Mouse (Mus musculus) thymus, postnatal 14 days (tissue): ENCODE data around the gene Pex14.

Experiments
- DNase-seq: peaks from one replicate; pipeline ENCODE4 v3.0.0; 2021

The Pex14 gene

GRCm38 (mm10) chr4:149055847-149056246 is 43.8 kb downstream of the Pex14 start:
- DNase-seq: no peak

DNA sequence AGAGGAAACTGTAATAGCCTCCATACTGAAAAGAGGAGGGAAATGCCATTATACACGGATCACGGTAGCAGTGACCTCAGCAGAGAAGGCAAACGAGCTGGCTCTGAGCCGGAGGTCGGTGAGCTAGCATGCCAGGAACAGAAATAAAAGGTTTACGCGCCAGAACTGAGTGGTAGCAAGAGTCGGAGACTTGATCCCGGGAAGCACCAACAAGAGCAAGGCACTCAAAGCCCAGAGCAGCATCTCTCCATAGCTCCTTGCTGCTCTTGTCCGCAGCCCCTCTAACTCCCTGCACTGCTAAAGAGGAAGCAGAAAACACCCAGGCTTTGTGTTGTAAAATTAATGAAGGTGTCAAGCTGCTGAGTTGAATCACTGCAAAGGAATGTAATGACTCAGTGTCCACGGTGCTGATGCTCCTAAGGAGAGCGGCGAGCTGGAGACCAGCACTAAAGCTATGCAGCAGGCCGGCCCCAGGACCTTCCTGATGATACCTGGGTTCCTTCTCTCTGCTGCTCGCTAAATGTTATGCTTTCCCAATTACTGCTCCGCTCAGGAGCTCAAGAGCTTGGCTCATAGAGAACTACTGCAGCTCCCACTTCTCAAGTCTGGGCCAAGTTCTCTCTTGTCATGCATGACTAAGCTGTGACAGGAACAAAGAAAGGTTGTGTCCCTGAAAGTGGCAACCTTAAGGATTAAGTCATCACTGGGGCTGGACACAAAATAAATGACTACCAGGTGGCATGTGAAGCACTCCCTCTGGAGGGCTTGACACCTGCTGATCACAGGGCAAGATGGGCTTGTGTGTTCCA is 50.1 kb downstream of the Pex14 start:
- DNase-seq: no peak

- DNase-seq: peak; percentile 44
Observed at GRCm38 (mm10) chr4:149048625-149049228, 50.9 kb downstream of the Pex14 start.

GRCm38 (mm10) chr4:149047360-149047759 is 52.3 kb downstream of the Pex14 start:
- DNase-seq: peak; percentile 19

- DNase-seq: no peak
Observed at GRCm38 (mm10) chr4:149045885-149046284, 53.8 kb downstream of the Pex14 start.

DNA sequence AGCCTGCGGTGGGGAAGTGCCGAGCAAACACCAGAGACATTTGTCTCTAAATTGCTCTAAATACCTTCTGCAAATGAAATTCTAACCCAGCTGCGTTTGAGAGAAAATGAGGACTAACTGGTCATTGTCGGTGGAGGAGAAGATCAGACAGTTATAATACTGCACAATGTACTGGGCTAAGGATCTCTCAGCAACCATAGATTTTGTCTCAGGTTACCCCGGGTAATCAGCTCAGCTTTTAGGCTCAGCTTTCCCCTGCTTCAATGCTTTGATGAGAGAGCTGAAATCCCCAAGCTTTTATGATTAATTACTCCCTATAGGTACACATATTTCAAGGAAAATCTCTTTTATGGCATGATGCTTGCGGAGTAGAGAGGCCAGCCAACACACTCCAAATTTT is 59.4 kb downstream of the Pex14 start:
- no peak for DNase-seq

DNA sequence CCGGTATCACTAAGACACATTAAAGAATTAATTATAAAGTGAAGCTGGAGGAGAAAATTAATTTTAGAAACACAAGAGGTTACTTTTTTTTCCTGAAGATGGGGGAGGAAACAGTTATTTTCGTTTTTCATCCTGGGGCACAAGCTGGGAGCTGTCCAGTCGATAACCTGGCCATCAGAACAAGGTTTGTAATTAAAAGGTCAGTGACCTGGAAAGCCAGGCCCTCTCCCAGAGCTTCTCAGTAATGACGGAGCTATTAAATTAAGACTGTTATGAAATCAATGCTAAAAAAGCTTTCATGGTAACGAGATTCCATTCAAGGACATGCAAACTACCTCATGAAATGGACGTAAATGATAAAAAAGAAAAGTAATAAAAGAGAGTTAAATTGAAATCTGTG is 62.0 kb downstream of the Pex14 start:
- no peak for DNase-seq

- peak; percentile 30 for DNase-seq
Observed at GRCm38 (mm10) chr4:149036592-149036991, 63.1 kb downstream of the Pex14 start.

DNA sequence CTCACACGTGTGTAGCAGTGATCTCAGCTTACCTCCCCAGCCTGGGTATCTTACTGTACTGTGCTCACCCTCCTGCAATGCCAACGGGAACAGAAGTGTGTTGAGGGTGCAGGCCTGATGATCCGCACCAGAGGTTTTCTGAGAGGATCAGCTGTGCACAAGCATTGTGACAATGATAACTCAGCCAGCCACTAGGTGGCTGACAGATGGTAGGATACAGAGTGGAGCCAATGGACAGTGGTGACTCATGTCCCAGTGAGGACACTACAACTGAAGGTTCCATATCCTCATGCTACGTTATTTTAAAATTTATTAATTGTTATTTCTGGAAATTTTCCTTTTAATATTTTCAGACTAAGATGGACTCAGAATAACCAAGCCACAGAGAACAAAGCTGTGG is 68.2 kb downstream of the Pex14 start:
- DNase-seq: no peak

DNA sequence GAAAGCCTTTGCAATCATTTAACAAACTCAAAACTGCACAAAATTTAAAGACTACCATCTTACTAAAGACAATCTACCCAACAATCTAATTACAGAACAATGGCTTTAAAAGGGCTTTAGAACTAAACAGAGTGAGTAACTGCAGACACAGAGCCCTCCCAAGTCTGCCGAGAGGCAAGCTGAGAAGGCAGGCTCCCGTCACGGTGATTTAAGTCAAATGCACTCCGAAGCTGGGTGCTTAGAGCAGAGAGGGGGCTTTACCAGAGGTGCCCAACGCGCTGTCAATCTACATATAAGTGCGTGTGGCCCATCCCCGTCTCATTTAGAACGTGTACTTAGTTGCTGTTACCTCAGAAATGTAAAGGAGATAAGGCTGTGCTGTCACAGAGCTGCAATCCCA is 72.1 kb downstream of the Pex14 start:
- no peak for DNase-seq

DNA sequence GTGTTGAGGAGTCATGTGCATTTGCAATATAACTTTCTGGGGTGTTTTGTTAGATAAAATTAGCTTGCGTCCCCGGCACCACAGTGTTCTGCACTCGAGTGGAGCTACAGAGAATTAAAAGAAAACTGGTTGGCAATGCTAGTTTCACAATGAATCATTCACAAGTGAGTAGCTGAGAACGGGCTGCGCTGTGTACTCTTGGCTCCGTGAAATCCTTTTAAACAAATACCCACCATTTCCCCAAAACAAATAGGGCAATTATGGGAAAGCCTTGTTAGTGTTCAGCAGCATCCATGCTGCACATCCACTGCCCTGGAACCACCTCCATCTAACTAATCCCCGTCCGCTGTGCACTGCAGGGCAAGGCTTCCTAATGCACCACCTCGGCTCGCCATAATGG is 74.4 kb downstream of the Pex14 start:
- DNase-seq: no peak

DNA sequence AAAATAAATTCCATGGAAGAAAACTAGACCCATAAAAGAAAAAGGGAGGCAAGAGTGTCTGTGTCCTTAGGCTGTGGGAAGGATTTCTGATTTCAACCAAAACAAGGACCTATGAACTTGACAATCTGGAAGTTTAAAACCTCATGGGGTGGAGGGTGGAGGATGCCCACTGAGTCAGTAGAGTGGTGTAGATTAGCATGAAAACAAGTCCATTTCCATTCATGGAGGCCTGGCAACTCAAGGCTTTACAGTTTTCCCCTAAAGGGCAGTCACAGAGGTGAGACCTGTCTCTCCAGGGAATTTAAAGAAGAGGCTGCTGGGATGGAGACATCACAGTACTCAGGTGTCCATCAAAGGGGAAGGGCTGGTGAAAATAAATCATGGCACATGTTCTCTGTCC is 78.7 kb downstream of the Pex14 start:
- no peak for DNase-seq

- no peak for DNase-seq
Observed at GRCm38 (mm10) chr4:149019456-149019855, 80.2 kb downstream of the Pex14 start.

GRCm38 (mm10) chr4:149006756-149007155 is 92.9 kb downstream of the Pex14 start:
- no peak for DNase-seq

DNA sequence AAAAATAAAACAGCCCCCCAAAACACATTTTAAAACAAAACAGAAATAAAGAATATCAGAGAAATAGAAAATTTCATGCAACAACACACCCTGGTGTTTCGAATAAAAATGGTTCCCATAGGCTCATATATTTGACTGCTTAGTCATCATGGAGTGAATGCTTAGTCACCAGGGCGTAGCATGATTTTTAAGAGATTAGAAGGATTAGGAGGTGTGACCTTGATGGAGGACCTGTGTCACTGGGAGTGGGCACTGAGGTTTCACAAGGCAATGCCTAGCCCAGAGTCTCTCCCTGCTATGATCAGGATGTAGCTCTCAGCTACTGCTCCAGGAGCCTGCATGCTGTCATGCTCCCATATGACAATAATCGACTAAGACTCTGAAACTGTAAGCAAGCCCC is 93.6 kb downstream of the Pex14 start:
- no peak for DNase-seq

DNA sequence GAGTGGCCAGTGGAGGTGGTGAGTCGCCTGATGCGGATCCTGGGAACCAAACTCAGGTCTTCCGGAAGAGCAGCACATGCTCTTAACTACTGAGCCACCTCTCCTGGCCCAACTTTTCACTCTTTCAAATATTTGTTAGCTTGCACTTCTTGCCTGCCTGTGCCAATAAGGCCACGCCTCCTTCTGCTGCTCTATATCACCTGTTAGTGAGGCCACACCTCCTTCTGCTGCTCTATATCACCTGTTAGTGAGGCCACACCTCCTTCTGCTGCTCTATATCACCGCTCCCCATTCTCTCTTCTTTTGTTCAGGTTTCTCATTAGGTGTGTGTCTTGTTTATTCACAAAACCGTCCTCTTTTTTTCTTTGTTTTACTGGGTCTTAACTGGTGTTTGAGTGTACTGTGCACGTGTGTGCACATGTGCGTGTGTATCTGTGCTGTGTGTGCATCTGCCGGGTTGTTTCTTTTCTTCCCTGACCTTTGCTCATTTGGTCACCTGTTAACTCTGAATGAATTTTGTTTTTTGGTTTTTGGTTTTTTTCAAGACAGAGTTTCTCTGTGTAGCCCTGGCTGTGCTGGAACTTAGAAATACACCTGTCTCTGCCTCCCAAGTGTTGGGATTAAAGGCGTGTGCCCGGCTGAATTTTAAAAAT is 97.1 kb downstream of the Pex14 start:
- DNase-seq: no peak

DNA sequence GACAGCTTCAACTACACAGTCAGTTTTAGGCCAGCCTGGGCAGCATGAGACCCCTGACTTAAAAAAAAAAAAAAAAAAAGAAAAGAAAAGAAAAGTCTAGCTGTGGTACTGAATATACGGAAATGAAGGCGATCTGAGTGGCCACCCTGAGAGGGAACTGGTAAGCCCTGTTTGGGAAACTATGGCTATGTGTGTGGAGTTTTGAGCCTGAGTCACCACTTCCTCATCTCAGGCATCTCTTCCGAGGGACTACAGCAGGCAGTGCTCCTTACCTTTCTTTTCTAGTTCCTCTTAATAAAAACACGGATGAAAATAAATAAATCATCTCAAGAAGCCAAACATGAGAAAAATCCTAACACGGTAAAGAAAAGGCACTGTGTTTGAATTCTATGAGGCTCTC is 98.2 kb downstream of the Pex14 start:
- DNase-seq: no peak

DNA sequence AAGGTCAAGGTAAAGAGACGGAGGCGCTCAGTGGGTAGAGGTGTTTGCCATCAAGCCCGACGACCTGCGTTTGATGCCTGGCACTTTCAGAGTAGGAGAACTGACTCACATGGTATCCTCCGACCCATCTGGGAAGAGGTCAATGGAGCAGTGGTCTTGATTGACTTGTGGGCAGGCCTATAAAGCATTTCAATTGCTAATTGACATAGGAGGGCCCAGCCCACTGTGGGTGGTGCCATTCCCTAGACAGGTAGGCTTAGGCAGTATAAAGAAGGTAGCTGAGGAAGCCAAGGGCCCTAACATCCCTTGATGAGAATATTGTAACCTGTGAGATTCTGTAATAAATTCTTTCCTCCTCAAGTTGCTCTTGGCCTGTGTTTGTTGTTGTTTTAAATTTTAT is 98.9 kb downstream of the Pex14 start:
- no peak for DNase-seq

- DNase-seq: no peak
Observed at GRCm38 (mm10) chr4:148993948-148994347, 105.7 kb downstream of the Pex14 start.

DNA sequence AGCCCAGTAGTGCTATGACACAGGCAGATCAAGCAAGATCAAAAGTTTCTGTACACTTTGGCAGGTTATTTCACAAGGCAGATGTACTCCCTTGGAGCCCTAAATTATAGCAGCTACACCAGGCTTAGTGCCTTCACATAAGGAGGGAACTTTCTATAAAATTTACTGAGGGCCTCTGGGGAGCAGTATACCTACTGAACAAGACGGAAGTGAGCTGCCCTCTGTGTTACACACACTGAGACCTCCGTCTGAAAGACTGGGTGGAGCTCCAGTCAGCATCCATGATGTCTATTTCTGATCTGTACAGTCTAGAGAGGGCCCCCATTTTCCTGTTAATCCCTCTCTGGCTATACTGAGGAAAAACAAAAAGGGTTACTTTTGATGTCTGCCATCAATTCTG is 109.6 kb downstream of the Pex14 start:
- no peak for DNase-seq

GRCm38 (mm10) chr4:148985541-148986476 is 113.9 kb downstream of the Pex14 start:
- no peak for DNase-seq

DNA sequence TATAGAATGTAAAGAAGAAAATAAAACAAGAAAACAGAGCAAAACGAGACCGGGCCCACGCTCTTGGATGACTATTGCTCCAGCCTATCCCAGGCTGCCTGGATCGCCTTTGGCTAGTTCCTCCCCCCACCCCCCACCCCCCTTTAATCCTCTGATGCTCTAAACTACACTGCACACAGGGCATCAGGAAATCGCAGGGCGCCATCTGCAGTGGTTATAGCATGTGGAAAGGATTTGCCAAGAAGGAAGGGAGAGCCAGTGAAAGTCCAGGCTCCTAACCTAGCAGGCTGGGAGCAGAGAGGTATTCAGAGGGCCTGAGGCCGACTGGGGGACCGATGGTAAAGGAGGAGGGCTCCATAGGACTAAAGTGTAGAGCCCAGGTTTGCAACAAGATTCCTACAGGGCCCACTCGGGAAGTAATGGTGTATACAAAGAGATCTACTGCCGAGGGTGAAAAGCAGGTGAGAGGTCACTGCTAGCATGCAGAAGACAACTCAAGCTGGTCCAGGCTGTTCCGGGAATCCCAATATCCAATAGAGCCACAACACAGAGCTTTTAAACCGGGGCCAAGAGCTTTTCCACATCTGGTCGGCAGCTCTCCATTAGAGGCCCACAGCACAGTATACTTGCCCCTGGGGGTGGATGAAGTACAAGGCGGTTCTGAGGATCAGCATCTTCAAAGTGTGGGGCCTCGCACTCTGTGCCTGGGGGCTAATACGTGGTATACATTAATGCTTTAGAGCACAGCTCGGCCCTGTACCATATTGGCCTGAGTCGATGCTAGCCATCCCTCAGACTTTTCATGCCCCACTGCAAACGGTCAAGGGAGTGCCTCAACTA is 114.8 kb downstream of the Pex14 start:
- no peak for DNase-seq
